Mouse (Mus musculus) thymus, adult 2 months (tissue): ENCODE results near the gene Lingo3. TPM values are rescaled to one million over a fixed set of nuclear protein-coding genes. Genes with fewer than 3 reads are reported as not detected.
"Not testable (repeated sequence)": the region's sequence is repeated elsewhere in the genome, so short reads cannot be mapped to it uniquely, and the experiment has no call there.

ENCODE experiments used
- DNase-seq: peaks from one replicate; pipeline ENCODE4 v3.0.0; 2021
- H3K27ac ChIP-seq: fragments of 200-500 bp; 2 replicates; pipeline ENCODE4 v1.5.1; 2012; ENCODE audit warnings: low read length, control low read depth; ENCODE audit not compliant: control insufficient read depth, insufficient read depth
- H3K27me3 ChIP-seq: fragments of 200-500 bp; 2 replicates; pipeline ENCODE4 v1.6.1; 2012; ENCODE audit warnings: mild to moderate bottlenecking, low read length, moderate library complexity, mixed read lengths; ENCODE audit not compliant: control insufficient read depth, insufficient read depth
- H3K36me3 ChIP-seq: fragments of 200-500 bp; 2 replicates; pipeline ENCODE4 v1.6.1; 2012; ENCODE audit warnings: mild to moderate bottlenecking, low read length, moderate library complexity; ENCODE audit not compliant: control insufficient read depth, insufficient read depth
- H3K4me1 ChIP-seq: fragments of 200-500 bp; replicated peaks from 2 replicates; pipeline ENCODE4 v1.6.1; 2012; ENCODE audit warnings: low read length; ENCODE audit not compliant: control insufficient read depth, insufficient read depth
- H3K4me3 ChIP-seq: fragments of 200-500 bp; 2 replicates; pipeline ENCODE4 v1.5.1; 2012; ENCODE audit warnings: mild to moderate bottlenecking, low read length, control low read depth, moderate library complexity; ENCODE audit not compliant: control insufficient read depth, insufficient read depth
- CTCF ChIP-seq: fragments of 200-500 bp; IDR thresholded peaks from 2 replicates; pipeline ENCODE4 v1.5.1; 2012; ENCODE audit warnings: mild to moderate bottlenecking, control low read depth, low read length, moderate library complexity, borderline replicate concordance; ENCODE audit not compliant: control insufficient read depth, poor library complexity, insufficient read depth; ENCODE audit errors: extremely low read depth
- POLR2A ChIP-seq: fragments of 200-500 bp; IDR thresholded peaks from 2 replicates; pipeline ENCODE4 v1.6.1; 2012; ENCODE audit warnings: mild to moderate bottlenecking, low read length, control low read depth, moderate library complexity; ENCODE audit not compliant: control insufficient read depth, poor library complexity, insufficient read depth; ENCODE audit errors: extremely low read depth
- WGBS: fragments of 180-500 bp; shearing (Covaris S2); methylation state at CpG from one replicate; pipeline ENCODE4 v1.1.7; 2018; 5-methylcytosine and 5-hydroxymethylcytosine counted together
- polyA plus RNA-seq: library from polyadenylated mRNA; depleted of rRNA; stranded (reverse); fragments of >200 nt; gene quantifications from 2 replicates; pipeline ENCODE4 v1.2.3, GENCODE M21; 2012

The Lingo3 gene
- polyA plus RNA-seq, 1 experiment, result 1.0 TPM

DNA sequence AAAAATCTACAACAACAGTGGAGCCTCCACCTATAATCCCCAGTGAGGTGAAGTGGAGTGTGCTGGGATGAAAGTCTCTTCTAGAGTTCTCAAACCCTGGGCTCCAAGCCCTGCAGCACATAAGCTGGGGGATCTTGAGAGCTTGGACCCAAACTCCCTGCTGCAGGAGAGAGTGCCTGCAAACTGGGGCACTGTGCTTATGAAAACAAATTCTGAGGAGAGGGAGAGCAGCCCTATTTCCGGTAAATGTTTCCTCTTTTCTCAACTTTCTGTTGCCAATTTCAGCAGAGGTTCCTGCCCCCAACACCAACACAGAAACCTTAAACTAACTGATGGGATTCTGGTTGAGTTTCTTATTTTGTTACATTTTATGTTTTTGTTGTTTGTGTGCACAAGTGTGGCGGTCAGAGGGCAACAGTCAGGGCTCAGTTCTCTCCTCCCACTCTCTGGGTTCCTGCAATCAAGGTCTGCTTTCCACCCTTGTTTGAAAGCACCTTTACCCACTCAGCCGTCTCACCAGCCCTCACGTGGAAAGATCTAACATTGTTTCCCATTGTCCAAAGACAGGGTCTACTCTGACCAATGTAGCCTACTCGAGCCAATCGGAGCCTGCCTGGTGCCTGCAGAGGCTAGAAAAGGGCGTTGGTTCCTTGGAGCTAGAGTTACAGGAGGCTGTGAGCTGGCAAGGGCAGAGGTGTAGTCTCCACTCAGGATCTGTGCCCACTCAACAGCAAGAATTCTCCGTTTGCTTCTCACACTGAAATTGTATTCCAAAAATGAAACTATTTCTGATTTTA lies 19.8 kb downstream of the Lingo3 start:
- peak overlapping the region; percentile 92 for H3K27ac ChIP-seq
- no peaks in the 10 kb centered on the region for H3K27me3 ChIP-seq
- peaks cover 21% of the 10 kb centered on the region for H3K4me1 ChIP-seq
- H3K4me3 ChIP-seq, result peak overlapping the region; percentile 12
- DNase-seq, result peak; percentile 45
- no peaks in the 10 kb centered on the region for H3K36me3 ChIP-seq
- TF ChIP-seq CTCF, result no peak
- TF ChIP-seq POLR2A, result peak; percentile 56; the same call in 1 of the 2 replicates
- 10% methylated on average over 8 of the region's 8 CpGs for WGBS

DNA sequence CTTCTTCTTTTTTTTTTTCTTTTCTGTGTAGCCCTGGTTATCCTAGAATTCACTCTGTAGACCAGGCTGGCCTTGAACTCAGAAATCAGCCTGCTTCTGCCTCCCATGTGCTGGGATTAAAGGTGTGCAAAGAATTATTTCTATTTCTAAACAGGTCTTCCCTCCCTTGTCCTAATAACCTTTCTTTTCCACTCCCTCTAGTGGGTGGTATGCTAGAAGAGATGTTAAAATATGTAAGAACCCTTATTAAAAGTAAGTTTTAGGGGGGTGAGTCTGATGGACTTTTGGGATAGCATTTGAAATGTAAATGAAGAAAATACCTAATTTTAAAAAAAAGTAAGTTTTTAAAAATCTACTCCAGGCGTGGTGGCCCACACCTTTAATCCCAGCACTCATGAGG lies 20.5 kb downstream of the Lingo3 start:
- no peak for DNase-seq
- no peak overlapping the region for H3K4me3 ChIP-seq
- 88% methylated on average over 1 of the region's 1 CpGs for WGBS
- TF ChIP-seq CTCF, result no peak
- no peak for TF ChIP-seq POLR2A
- no peaks in the 10 kb centered on the region for H3K27me3 ChIP-seq
- peaks cover 21% of the 10 kb centered on the region for H3K4me1 ChIP-seq
- peak overlapping the region; percentile 92; the same call in 1 of the 2 replicates for H3K27ac ChIP-seq
- H3K36me3 ChIP-seq, result no peaks in the 10 kb centered on the region

DNA sequence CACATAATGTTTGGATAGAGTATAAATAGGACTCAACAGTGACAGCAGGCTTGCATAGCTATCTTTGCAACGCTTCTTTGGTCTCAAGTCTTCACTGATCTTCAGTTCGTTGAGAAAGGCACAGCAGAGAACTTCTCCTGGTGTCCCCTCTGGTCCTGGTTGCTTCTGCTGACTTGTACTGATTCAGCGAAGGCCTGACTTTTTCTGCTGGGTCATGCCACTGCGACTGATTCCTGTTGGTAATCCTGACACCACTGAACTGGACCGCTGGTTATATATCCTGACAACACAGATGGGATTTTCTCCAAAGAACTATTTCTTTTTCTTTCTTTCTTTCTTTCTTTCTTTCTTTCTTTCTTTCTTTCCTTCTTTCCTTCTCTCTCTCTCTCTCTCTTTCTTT lies 21.3 kb downstream of the Lingo3 start:
- Histone ChIP-seq H3K4me3 (no peak overlapping the region), H3K36me3 (no peaks in the 10 kb centered on the region), H3K4me1 (peaks cover 13% of the 10 kb centered on the region), H3K27me3 (no peaks in the 10 kb centered on the region), H3K27ac (no peak overlapping the region)
- DNase-seq, result no peak
- TF ChIP-seq CTCF (no peak), POLR2A (no peak)
- 82% methylated on average over 5 of the region's 5 CpGs for WGBS

DNA sequence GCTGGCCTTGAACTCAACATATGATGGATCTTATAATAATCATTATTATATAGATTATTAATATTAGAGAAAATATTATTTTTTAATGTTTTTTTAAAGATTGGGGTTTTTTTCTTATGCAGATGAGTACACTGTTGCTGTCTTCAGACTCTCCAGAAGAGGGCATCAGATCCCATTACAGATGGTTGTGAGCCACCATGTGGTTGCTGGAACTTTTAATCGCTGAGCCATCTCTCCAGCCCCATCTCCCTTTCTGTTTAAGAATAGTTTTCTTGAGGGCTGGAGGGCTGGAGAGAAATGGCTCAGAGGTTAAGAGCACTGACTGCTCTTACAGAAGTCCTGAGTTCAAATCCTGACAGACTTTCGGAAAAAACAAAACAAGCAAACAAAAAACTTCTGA lies 21.8 kb downstream of the Lingo3 start:
- DNase-seq, result peak; percentile 38
- H3K4me1 ChIP-seq, result peaks cover 12% of the 10 kb centered on the region
- no peaks in the 10 kb centered on the region for H3K36me3 ChIP-seq
- 49% methylated on average over 2 of the region's 2 CpGs for WGBS
- no peaks in the 10 kb centered on the region for H3K27me3 ChIP-seq
- no peak overlapping the region for H3K4me3 ChIP-seq
- TF ChIP-seq CTCF, result no peak
- no peak for TF ChIP-seq POLR2A
- no peak overlapping the region for H3K27ac ChIP-seq

DNA sequence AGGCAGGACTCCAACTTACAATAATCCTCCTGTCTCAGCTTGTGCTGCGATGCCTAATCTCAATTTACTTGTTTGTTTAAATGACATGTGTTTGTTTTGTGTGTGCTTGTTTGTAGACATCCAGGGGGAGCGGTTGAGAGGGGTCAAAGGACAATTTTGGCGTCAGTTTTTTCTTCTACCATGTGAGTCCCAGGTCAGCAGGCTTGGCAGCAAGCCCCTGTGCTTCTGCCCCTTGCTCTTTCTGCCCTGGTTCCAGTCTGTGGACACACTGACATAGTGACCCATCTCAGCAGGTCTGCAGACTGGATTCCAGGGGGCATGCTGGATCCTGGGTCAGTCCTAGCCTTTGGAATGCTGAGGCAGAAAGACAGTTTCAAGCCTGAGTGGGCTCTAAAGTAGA lies 24.4 kb downstream of the Lingo3 start:
- Histone ChIP-seq H3K4me3 (no peak overlapping the region), H3K4me1 (peaks cover 6% of the 10 kb centered on the region), H3K27me3 (no peaks in the 10 kb centered on the region), H3K36me3 (no peaks in the 10 kb centered on the region), H3K27ac (no peak overlapping the region)
- no peak for DNase-seq
- 85% methylated on average over 3 of the region's 3 CpGs for WGBS
- no peak for TF ChIP-seq CTCF
- no peak for TF ChIP-seq POLR2A

DNA sequence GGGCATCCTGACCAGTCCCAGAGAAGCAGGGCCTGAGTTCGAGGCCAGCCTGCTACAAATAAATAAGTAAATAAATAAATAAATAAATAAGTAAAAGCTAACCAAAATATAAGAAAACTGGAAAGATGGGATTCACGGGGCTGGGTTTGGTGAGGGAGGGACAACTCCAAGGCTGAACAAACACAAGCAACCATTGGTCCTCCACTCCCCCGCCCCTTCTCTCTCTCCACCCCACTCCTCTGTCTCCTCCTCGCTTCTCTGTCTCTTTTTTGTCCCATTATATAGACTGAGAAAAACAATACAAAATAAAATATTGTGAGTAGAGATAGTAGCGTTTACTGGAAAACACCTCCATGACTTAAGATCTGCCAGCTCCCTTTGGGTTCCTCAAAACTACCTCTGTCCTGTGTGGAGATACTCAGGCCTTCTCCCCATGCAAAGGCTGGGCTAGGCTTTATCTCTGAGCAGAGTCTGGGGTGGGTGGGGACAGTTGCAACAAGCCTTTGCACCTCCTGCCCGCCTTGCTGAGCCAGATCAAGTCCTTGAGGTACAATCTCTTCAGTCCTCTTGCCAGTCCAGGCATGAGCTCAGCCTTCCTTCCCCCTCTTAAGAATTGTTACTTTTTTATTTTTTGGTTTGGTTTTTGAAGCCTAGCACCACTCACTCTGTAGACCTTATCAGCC lies 25.1 kb downstream of the Lingo3 start:
- TF ChIP-seq POLR2A (no peak), CTCF (no peak)
- no peak for DNase-seq
- Histone ChIP-seq H3K4me3 (no peak overlapping the region), H3K4me1 (peaks cover under 1% of the 10 kb centered on the region), H3K27me3 (no peaks in the 10 kb centered on the region), H3K27ac (no peak overlapping the region), H3K36me3 (no peaks in the 10 kb centered on the region)
- 82% methylated on average over 6 of the region's 6 CpGs for WGBS

DNA sequence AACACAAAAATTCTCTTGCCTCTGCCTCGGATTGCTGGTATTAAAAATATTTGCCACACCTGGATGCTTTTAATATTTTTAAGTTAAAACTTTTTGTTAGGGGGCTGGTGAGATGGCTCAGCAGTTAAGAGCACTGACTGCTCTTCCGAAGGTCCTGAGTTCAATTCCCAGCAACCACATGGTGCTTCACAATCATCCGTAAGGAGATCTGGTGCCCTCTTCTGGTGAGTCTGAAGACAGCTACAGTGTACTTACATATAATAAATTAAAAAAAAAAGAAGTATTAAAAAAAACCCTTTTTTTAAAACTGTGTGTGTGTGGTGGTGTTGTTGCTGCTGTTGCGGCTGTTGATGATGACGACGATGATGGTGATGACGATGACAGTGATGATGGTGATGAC lies 25.9 kb downstream of the Lingo3 start:
- H3K4me1 ChIP-seq, H3K4me3 ChIP-seq, DNase-seq, H3K27me3 ChIP-seq, H3K27ac ChIP-seq, H3K36me3 ChIP-seq: not testable (repeated sequence)
- 84% methylated on average over 7 of the region's 7 CpGs for WGBS
